Mouse (Mus musculus) lung, postnatal 4 days (tissue): ENCODE measurements at regions not wholly inside any gene's neighbourhood (a gene's known extent, or its start where the extent isn't known, plus 50 kb on each side); places are given as distances from the start of the nearest gene placed in this dataset.

ENCODE experiments used
- DNase-seq, 2 experiments: peaks; one replicate each; pipeline ENCODE4 v3.0.0; 2021

GRCm38 (mm10) chr13:43975281-43975680 lies 190.7 kb downstream of the Cd83 start:
- no peak for DNase-seq

GRCm38 (mm10) chr13:43975801-43976200 lies 191.2 kb downstream of the Cd83 start:
- no peak for DNase-seq

DNA sequence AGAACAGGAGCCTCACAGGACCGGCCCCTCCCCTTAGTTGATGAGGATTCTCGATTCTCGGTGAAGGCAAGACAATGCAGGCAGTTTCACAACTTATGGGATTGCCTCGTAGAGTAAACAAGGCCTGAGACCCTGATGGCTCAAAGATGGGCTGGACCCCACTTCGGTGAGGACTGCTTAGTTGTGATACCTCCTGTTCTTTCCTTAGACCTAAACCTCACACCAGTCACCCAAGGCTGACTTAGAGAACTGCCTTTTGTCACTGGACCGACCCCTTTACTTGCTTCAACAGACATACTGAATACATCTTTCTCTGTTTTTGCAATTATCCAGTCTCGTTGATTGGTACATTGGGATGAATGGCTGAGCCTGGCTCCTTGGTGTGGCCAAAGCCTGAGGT lies 192.1 kb downstream of the Cd83 start:
- DNase-seq: no peak

DNA sequence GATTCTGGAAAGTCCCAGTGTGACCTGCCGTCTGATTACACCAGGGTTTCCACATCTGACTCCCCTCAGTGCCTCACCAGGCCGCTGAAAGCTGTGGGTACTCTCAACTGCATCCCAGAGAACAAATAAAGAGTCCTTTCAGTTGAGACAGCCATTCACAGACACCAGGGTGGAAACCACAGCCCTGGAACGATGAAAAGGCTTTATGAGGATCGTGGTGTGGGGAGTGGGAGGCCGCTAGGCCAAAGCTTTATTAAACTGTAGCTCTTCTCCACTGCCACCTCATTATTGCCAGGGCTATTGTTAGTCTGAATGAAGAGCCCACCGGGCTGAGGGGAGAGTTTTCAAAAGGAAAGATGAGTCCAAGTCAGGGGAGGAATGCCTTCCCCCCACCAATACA lies 202.8 kb downstream of the Cd83 start:
- DNase-seq: no peak

- DNase-seq: no peak
Measured at GRCm38 (mm10) chr13:43988421-43988820, 203.8 kb downstream of the Cd83 start.

DNA sequence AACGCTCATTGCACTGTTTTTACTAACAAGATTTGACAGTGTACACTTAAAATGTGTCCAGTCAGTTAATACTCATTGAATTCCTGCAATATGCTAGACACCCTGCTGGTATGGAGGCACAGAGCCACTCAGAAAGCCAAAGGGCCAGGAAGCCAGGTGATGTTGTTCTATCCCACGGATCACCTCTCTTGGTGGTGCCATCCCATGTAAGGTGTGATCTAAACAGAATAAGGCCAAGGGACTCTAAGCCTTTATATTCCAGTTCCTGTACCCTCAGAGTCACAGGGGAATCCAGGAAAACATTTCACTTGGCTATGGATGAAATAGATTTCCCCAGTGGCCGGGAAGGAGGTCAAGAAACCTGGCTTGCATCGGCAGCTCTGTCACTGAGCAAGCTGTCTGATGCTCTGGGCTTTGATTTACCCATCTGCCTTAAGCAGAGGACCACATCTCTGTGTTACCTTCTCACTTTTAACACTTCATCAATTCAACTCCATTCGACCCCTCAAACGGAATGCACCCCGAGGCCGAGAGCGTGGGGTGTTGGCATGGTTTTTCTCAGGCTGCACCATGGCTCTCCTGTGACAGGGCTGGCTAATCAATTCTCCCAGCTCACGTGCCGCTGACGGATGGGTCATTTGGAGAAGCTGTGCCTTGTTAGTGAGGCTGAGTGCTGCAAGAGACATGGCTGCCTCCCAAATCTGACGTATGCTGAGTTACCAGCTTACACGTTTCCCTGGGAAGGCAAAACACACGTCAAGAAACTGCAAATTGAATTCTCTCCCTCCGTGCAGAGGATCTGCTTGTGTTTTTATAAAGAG lies 205.9 kb downstream of the Cd83 start:
- DNase-seq: peak; percentile 31 to 32

- DNase-seq: peak; percentile 77 to 87
Measured at GRCm38 (mm10) chr13:43991774-43992173, 207.2 kb downstream of the Cd83 start.

DNA sequence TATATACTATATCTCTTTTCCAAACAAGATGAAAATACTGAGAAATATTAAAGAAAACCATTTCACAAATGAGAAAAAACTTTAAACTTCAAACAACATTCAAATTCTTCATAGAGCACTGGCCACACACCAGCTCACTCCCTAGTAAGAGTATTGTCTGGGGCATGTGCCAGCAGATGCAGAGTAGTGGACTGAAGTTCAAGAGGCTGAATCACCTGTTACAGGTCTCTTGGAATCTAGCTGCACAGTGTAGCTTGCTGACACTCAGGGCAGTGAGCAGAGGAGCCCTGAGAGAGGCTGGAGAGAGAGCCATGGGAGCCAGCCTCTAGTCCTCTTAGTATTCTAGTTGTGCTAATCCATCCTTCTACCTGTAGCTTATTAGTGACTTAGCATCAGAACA lies 208.4 kb downstream of the Cd83 start:
- DNase-seq: peak; percentile 46 to 69

- DNase-seq: no peak
Measured at GRCm38 (mm10) chr13:43994361-43994760, 209.8 kb downstream of the Cd83 start.

GRCm38 (mm10) chr13:43995623-43996022 lies 211.0 kb downstream of the Cd83 start:
- DNase-seq: peak; percentile 63 to 68

- no peak for DNase-seq
Measured at GRCm38 (mm10) chr13:44001861-44002545, 217.4 kb downstream of the Cd83 start.

DNA sequence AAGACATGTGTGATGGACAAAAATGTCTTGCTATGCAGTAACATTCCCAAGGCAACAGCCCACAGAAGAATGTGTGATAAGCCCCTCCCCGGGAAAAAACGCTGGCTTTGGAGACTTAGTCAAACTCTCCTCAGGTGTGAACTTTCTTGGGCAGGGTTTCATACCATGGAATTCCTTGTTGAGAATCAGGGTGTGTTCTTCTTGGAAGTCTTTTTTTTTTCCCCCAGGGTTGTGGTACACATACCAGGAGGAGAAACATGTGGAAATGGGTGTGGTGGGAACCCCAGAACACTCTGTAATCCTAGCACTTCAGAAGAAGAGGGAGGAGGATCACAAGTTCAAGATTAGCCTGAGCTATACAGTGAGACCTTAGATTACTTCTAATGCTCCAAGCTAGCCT lies 228.3 kb downstream of the Cd83 start:
- no peak for DNase-seq

- DNase-seq: peak in 1 of 2 experiments; percentile 14
Measured at GRCm38 (mm10) chr13:44018489-44019303, 234.1 kb downstream of the Cd83 start.

DNA sequence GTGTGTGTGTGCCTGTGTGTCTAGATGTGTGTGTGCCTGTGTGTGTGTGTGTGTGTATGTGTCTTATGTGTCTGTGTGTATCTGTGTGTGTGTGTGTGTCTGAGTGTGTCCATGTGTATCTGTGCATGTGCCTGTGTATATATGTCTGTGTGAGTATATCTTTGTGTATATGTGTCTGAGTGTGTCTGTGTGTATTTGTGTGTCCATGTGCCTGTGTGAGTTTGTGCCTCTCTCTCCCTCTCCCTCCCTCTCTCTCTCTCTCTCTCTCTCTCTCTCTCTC lies 234.7 kb downstream of the Cd83 start:
- no peak for DNase-seq

DNA sequence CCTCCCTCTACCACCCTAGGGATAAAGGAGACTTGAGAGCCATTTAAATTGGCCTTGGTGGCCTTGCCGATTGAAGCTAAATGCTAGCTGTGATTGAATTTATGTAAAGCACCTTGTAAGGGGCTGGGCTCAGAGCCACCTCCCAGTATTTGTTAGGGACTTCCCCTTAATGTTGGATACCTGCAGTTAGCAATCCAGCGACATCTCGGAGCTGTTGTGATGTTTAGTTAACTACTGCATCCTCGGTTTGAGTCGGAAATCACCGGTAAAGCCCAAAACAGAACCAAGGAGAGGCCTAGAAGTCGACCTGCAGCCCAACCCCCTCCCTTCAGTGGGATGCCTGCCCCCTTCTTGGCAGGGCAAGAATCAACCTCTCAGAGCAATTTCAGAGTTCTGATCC lies 236.3 kb downstream of the Cd83 start:
- DNase-seq: no peak

DNA sequence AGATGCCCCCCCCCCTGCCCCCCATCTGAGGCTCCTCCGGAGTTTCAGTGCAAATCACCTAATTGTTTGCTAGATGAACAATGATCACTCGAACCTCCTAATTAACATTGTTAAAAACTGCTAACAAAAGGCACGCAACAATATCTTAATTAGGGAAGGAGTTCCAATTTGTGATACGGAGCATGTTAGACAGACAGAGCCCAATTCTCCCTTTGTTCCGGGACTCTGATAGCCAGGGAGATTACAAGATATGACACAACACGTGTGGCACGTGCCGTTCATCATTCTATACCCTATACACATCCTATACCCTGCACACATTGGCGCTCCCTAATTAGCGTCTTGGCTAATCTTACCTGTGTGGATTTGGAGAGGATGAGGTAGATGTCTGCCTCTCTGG lies 237.5 kb downstream of the Cd83 start:
- no peak for DNase-seq

- DNase-seq: no peak
Measured at GRCm38 (mm10) chr13:44024612-44025011, 240.0 kb downstream of the Cd83 start.

DNA sequence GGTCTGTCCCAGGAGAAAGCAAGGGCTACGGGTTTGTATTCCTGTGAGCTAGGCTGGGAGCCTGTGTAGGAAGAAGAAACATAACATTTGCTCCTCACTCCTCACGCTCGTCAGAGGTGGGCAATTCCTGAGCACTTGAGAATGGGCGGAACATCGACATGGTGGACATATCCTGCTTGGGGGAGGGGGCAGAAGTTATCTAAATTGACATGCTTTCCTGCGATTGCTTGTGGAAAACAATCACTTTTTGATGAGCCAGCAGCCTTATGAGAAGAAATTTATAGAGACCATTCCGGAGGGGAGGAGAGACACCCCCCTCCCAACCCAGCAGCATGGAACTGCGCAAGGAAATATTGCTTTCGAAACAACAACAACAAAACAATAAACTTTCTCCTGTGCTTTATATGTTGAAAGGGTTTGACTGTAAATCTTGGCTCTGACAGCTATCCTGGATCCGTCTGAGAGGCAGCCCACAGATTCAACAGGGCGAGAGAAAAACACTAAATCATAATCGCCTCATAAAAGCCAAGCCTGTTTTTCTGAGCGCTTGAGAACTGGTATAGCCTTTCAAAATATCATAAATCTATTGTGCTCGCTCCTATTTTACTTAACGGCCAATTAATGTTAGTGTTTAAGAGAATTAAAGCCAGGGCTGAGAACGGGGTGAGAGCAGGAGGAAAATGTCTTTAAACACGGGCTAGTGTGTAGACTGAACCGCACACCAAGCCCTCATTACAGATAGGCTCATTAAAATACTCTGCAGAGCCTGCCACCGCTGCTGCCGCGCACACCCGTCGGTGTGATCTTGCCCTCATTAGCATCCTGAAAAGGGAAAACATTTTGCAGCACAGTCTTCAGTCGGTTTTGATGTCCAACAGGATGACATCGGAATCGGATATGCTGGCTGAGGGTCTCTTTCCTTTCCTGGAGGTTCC lies 242.0 kb downstream of the Cd83 start:
- no peak for DNase-seq

DNA sequence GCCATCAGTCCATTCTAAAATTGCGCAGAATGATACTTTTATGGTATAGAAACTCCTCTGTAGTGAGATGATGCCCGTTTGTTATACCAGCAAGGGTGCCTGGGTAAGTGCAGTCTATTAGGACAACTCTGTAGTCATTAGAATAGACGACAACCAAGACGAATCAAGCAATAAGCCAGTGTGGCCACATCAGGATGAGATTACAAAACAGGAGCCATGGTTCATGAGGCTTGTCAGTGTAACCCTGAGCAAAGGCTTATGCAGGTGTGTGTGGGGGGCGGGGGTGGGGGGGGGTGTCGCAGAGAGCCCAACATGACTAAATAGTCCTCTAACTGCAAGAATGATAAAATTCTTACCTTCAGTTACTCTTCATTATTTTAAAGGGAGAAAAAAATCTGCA lies 243.5 kb downstream of the Cd83 start:
- no peak for DNase-seq

DNA sequence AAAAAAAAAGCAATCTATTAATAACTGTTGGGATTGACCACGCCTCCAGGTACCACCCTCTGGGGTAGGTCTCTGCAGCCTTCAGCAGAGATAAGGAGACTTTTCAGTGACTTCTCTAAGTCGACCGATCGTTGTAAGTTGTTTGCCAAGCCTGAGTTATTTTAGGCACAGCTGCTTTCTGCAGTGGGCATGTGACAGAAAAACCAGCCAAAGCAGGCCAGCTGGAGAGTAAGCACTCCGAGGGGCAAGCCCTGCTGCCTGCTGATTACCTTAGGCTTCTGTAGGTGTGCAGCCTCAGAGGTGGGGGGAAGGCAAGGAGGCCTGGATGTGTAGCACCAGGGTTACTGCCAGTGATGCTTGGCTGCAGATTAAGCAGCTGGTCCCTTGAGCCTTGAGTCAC lies 246.0 kb downstream of the Cd83 start:
- no peak for DNase-seq

- DNase-seq: no peak
Measured at GRCm38 (mm10) chr13:44037774-44038294, 253.3 kb downstream of the Cd83 start.

DNA sequence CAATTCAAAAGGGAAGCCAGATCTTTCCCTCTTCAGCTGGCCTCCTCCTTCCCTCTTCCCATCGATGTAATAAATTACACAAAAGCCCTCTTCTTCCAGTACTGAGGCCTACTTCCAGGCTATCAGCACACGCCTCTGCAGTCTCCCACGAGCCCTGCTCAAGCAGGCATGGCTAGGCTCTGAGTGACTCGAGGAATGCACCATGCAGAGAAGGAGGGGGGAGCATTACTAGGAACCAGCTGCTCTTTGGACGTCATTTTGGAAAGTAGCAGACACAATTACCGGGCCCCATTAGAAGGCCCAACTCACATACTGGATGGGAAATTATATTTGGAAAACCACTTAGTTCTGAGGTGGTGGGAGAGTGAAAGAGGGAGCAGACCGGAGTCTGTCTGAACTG lies 253.7 kb downstream of the Cd83 start:
- DNase-seq: peak in 1 of 2 experiments; percentile 33
